Mouse (Mus musculus) fibroblast of lung, adult 2 months (primary cell): Measurements from ENCODE around the gene Slc44a2.

Source experiments
- DNase-seq: peaks from one replicate; pipeline ENCODE4 v3.0.0-alpha.2; 2011; ENCODE audit warnings: low read depth

The Slc44a2 gene

GRCm38 (mm10) chr9:21333523-21333922 lies 13.0 kb downstream of the Slc44a2 start:
- no peak for DNase-seq

- no peak for DNase-seq
Observed at GRCm38 (mm10) chr9:21334747-21335146, 14.2 kb downstream of the Slc44a2 start.

- no peak for DNase-seq
Observed at GRCm38 (mm10) chr9:21335391-21335790, 14.9 kb downstream of the Slc44a2 start.

GRCm38 (mm10) chr9:21336491-21336890 lies 16.0 kb downstream of the Slc44a2 start:
- no peak for DNase-seq

- no peak for DNase-seq
Observed at GRCm38 (mm10) chr9:21337652-21338051, 17.2 kb downstream of the Slc44a2 start.

- no peak for DNase-seq
Observed at GRCm38 (mm10) chr9:21340411-21340810, 19.9 kb downstream of the Slc44a2 start.

GRCm38 (mm10) chr9:21346627-21347365 lies 26.3 kb downstream of the Slc44a2 start:
- no peak for DNase-seq

- DNase-seq = no peak
Observed at GRCm38 (mm10) chr9:21348152-21348551, 27.7 kb downstream of the Slc44a2 start.

GRCm38 (mm10) chr9:21351178-21351577 lies 30.7 kb downstream of the Slc44a2 start:
- DNase-seq = no peak

- DNase-seq = no peak
Observed at GRCm38 (mm10) chr9:21351702-21352377, 31.3 kb downstream of the Slc44a2 start.

- no peak for DNase-seq
Observed at GRCm38 (mm10) chr9:21352463-21353372, 32.2 kb downstream of the Slc44a2 start.

GRCm38 (mm10) chr9:21353373-21353686 lies 32.8 kb downstream of the Slc44a2 start:
- no peak for DNase-seq

GRCm38 (mm10) chr9:21354796-21355195 lies 34.3 kb downstream of the Slc44a2 start:
- DNase-seq = no peak

- no peak for DNase-seq
Observed at GRCm38 (mm10) chr9:21356981-21357718, 36.7 kb downstream of the Slc44a2 start.

GRCm38 (mm10) chr9:21366541-21367220 lies 46.2 kb downstream of the Slc44a2 start:
- no peak for DNase-seq

GRCm38 (mm10) chr9:21367357-21368111 lies 47.0 kb downstream of the Slc44a2 start, which contains the start of gene Ilf3:
Gene Ilf3 (plus strand): TSS chr9:21367871.
- peak; percentile 100 for DNase-seq

- DNase-seq = no peak
Observed at GRCm38 (mm10) chr9:21368131-21368584, 47.7 kb downstream of the Slc44a2 start.

GRCm38 (mm10) chr9:21369080-21369479 lies 48.6 kb downstream of the Slc44a2 start:
- no peak for DNase-seq

- DNase-seq = no peak
Observed at GRCm38 (mm10) chr9:21370876-21371275, 50.4 kb downstream of the Slc44a2 start.

GRCm38 (mm10) chr9:21372508-21372907 lies 52.0 kb downstream of the Slc44a2 start:
- DNase-seq = no peak
